Mouse (Mus musculus) bone marrow macrophage, adult 2 months (primary cell): ENCODE data around the gene Khdc4.

ENCODE experiments used
- CTCF ChIP-seq: IDR thresholded peaks from 2 replicates; pipeline ENCODE4 v1.5.1; 2012; ENCODE audit warnings: low read depth, mild to moderate bottlenecking, low read length, moderate library complexity
- POLR2A ChIP-seq: IDR thresholded peaks from 2 replicates; pipeline ENCODE4 v1.6.1; 2012; ENCODE audit warnings: mild to moderate bottlenecking, low read depth, low read length, borderline replicate concordance

DNA sequence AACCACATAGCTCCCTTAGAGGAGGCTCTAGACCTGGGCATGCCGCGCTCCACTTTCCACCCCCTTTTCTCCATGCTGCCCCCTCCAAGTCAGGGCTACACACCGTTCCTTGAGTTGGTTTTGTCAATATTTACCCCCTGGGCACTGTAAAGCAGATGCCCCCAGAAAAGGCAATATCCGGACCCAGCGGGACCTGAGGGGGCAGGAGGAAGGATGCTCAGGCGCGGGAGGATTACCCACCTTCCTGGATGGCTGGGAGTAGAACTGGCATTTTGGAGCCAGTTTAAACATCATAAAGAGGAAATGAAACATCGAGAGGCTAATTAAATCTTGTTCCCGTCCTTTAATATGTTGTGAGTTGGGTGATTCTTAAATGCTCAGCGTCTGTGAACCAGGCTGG, 36.4 kb upstream of the Khdc4 start:
- TF ChIP-seq CTCF (no peak), POLR2A (no peak)
